Mouse (Mus musculus) WW6 (cell line): Measurements from ENCODE around the gene Pde11a.

ENCODE experiments used
- DNase-seq: peaks from one replicate; pipeline ENCODE4 v3.0.0-alpha.2; 2013; ENCODE audit warnings: low read depth, low spot score

Gene Pde11a

GRCm38 (mm10) chr2:76338215-76339156, at the start of gene Pde11a:
Gene Pde11a, minus strand, starts transcription at chr2:76338774.
- DNase-seq, result peak; percentile 40

GRCm38 (mm10) chr2:76386531-76386930, 48.0 kb upstream of the Pde11a start:
- DNase-seq, result no peak

GRCm38 (mm10) chr2:76378646-76379045, 40.1 kb upstream of the Pde11a start:
- no peak for DNase-seq

- no peak for DNase-seq
These were observed 36.1 kb upstream of the Pde11a start for GRCm38 (mm10) chr2:76374544-76375206.

- DNase-seq, result no peak
These were observed 33.7 kb upstream of the Pde11a start for GRCm38 (mm10) chr2:76372244-76372643.

- DNase-seq, result no peak
These were observed 32.0 kb upstream of the Pde11a start for GRCm38 (mm10) chr2:76370656-76370922.

GRCm38 (mm10) chr2:76369821-76370655, 31.5 kb upstream of the Pde11a start, which contains the start of gene Rbm45:
Gene Rbm45, plus strand, starts transcription at chr2:76369984.
- peak; percentile 80 for DNase-seq

- no peak for DNase-seq
These were observed 30.5 kb upstream of the Pde11a start for GRCm38 (mm10) chr2:76368861-76369660.

GRCm38 (mm10) chr2:76367188-76367922, 28.8 kb upstream of the Pde11a start:
- DNase-seq, result no peak

- DNase-seq, result no peak
These were observed 27.2 kb upstream of the Pde11a start for GRCm38 (mm10) chr2:76365811-76366210.

GRCm38 (mm10) chr2:76362111-76362510, 23.5 kb upstream of the Pde11a start:
- DNase-seq, result no peak

- DNase-seq, result no peak
These were observed 21.7 kb upstream of the Pde11a start, which contains the start of gene Cyct for GRCm38 (mm10) chr2:76360226-76360625. Gene Cyct, minus strand, starts transcription at chr2:76360450.

- DNase-seq, result no peak
These were observed 9.3 kb upstream of the Pde11a start for GRCm38 (mm10) chr2:76347839-76348238.

- DNase-seq, result no peak
These were observed 3.6 kb upstream of the Pde11a start for GRCm38 (mm10) chr2:76342146-76342545.

- DNase-seq, result no peak
These were observed 4.0 kb downstream of the Pde11a start for GRCm38 (mm10) chr2:76334596-76334995.

GRCm38 (mm10) chr2:76332161-76332805, 6.3 kb downstream of the Pde11a start:
- DNase-seq, result no peak

GRCm38 (mm10) chr2:76330081-76330480, 8.5 kb downstream of the Pde11a start:
- DNase-seq, result no peak

- no peak for DNase-seq
These were observed 12.4 kb downstream of the Pde11a start for GRCm38 (mm10) chr2:76326161-76326560.

- DNase-seq, result no peak
These were observed 14.1 kb downstream of the Pde11a start for GRCm38 (mm10) chr2:76324463-76324862.
